Mouse (Mus musculus) kidney, postnatal 36 days (tissue): Measurements from ENCODE around the gene Gfpt1.

Experiments used
- DNase-seq, 2 experiments: peaks; one replicate each; pipeline ENCODE4 v3.0.0; 2021 to 2022; ENCODE audit warnings: mixed read lengths in 2 of 2

The Gfpt1 gene

GRCm38 (mm10) chr6:87101955-87102353 lies 59.3 kb downstream of the Gfpt1 start:
- DNase-seq, result no peak

DNA sequence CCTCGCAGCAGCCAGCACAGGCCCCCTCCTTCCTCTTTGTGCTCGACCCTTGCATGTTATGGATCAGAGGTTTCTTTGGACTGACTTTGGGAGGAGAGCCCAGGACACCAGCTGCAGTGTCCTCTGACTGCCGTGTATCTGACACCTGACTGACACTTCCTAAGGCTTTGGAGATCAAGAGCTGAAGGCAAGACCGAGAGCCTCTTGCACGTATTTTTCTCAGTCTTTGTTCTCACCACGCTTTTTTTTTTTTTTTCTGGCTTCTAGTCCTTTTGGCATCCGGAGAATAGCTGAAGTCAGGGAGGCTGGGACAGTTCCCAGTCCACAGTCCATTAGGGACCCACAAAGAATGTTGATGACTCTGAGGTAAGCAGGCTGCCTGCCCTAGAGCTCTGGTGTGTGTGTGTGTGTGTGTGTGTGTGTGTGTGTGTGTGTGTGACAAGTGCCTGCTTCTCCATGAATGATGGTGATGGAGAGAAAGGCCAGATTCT lies 59.8 kb downstream of the Gfpt1 start:
- peak; percentile 24 to 43 for DNase-seq

DNA sequence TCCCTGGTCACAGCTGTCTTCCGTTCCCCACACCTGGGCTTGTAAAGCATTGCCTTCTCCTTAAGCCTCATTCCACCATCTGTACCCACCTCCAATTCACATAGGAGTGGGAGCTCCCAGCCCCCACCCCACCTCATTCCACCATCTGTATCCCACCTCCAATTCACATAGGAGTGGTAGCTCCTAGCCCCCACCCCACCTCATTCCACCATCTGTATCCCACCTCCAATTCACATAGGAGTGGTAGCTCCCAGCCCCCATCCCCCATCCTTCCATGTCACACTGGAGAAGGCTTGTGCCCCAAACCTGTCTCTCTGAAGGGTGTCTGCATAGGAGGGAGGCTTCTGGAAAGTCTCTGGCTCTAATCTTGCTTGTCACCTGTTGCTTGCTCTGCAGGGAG lies 60.7 kb downstream of the Gfpt1 start:
- DNase-seq, result no peak

- DNase-seq, result no peak
Measured at GRCm38 (mm10) chr6:87104123-87104796, 61.6 kb downstream of the Gfpt1 start, which contains the start of gene D6Ertd527e. Gene D6Ertd527e, plus strand, starts transcription at chr6:87104746.

DNA sequence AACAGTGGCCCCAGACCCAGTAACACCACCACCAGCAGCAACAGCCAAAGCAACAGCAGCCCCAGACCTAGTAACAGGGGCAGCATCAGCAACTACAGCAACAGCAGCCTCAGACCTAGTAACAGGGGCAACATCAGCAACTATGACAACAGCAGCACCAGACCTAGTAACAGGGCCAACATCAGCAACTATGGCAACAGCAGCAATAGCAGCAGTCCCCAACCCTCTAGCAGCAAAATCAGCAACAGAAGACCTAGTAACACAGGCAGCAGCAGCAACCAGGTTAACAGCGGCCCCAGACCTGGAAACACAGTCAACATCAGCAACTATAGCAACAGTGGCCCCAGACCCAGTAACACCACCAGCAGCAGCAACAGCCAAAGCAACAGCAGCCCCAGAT lies 68.8 kb downstream of the Gfpt1 start:
- no peak for DNase-seq

- no peak for DNase-seq
Measured at GRCm38 (mm10) chr6:87112125-87112524, 69.5 kb downstream of the Gfpt1 start.

GRCm38 (mm10) chr6:87115981-87116380 lies 73.3 kb downstream of the Gfpt1 start:
- no peak for DNase-seq

GRCm38 (mm10) chr6:87116596-87116995 lies 74.0 kb downstream of the Gfpt1 start:
- DNase-seq, result no peak

DNA sequence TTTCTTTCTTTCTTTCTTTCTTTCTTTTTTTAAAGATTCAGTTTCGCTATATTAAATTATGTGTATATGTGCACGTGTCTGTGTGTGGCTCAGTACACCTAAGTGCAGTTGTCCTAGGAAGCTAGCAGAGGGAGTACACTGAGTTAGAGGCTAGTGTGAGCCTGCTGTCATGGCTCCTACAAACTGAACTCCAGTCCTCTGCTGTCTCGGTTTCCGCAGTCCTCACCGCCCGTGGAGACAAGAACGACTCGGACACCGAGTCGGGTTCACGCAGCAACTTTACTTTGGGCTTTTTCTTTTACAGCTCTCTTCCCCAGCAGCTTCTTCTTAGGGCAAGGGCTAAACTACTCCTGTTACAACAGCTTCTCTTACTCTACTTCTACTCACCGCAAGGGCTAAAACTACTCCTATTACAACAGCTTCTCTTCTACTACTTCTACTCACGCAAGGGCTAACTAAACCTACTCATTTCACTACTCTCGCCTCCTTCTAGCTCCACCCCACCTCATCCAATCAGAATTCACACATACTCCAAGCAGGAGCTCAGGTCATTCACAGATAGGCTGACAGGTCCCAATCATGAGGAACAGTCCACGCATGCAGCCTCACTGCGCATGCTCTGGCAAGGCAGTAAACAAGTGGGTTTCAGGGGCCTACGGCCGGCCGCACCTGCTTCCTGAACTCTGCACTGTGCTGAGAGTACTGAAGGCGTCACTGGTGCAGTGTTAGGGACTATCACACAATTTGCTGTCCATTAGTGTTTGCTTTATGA lies 76.6 kb downstream of the Gfpt1 start:
- no peak for DNase-seq

GRCm38 (mm10) chr6:87119975-87120374 lies 77.3 kb downstream of the Gfpt1 start:
- no peak for DNase-seq

DNA sequence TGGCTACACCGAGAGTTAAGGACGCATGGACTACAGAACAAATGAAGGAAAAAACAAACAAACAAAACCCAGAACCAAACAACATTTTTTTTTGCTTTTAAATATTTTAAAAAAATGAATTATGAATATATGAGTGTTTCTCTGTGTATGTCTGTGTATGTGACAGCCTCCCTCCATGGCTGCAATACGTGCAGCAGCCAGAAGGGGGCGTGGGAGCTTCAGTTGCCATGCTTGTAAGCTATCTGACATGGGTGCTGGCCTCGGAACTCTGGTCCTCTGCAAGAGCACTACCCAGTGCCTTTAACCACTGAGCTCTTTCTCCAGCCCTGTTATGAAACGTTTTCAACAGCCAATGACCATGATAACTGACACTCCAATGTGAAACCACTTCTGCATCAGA lies 78.0 kb downstream of the Gfpt1 start:
- no peak for DNase-seq

DNA sequence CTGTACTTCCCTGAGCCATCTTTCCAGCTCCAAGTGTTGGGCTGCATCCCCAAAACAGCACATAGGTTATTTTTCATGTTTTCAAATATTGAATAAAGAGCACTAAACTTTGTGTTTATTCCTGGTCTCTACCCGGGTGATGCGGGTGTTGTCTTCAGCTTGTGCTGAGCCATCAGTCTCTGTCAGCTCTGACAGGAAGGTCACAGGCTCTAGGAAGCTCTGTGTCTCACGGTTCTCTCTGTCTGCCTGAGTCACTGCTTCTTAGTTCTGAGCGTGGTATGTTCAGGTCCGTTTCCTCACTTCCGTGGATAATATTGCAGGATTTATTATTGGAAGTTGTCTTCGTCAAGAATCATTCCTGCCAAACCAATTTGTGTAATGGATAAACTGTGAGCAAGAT lies 79.3 kb downstream of the Gfpt1 start:
- DNase-seq, result no peak

DNA sequence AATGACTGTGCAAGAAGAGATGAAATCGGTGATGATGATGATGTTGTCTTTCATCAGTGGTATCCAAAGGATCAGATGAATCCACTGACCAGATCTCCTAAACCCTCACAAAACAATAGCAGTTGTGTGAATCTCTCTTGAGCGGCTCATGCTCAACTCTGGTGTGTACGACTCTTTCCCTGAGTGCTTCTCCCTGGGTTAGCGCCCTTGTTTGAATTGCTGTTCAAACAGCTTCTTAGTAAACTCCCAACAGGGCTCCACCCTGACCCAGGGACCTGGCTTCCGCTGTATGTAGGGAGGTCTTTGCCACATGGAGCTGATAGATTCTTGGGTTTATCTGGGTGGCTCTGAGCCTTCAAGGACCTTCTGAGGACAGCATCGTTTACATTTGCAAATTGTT lies 80.8 kb downstream of the Gfpt1 start:
- DNase-seq, result no peak

GRCm38 (mm10) chr6:87123973-87124372 lies 81.3 kb downstream of the Gfpt1 start:
- no peak for DNase-seq

DNA sequence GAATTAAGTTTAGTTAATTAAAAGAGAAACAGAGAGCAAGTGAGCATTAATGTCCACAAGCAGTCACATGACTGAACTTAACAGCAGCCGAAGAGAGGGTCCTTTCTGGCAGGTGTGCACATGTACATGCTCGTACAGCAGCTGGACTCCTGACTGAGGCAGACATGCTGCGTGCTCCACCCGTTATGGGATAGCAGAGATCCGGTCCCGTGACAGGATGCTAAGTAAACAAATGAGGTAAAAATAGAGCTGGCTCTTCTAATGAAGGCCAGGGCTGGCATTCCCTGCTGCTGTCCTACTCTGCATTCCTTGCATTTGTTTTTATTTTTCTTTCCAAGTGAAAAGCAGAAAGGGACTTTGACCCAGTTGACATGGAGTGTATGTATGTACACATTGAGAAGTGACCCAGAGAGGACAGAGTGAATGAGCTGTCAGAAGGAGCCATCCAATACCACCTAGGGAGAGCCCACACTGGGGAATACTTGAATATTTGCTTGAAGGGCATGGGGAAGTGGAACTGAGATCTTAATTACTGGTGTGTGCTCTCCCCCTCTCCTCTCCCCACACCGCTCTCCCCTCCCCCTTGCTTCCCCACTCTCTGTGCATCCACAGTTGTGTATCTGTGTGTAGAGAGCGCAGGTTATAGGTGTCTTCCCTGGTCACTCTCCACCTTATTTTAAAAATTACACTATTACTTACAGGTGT lies 84.6 kb downstream of the Gfpt1 start:
- no peak for DNase-seq

- no peak for DNase-seq
Measured at GRCm38 (mm10) chr6:87129861-87130260, 87.2 kb downstream of the Gfpt1 start.

DNA sequence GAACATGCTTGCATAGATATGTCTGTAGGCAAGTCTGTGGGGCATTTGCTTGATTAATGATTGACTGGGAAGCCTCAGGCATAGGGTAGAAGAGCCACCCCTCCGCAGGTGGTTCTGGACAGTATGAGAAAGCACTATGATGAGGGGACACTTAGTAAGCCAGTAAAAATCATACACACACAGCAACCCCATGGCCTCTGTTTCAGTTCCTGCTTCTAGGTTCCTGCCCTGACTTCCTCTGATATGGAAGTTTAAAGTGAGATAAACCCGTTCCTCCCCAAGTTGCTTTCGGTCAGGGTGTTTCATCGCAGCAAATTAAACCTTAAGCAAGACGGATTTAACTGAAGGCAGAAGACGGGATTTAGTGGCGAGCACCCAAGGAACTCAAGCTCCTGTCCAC lies 88.0 kb downstream of the Gfpt1 start:
- no peak for DNase-seq

DNA sequence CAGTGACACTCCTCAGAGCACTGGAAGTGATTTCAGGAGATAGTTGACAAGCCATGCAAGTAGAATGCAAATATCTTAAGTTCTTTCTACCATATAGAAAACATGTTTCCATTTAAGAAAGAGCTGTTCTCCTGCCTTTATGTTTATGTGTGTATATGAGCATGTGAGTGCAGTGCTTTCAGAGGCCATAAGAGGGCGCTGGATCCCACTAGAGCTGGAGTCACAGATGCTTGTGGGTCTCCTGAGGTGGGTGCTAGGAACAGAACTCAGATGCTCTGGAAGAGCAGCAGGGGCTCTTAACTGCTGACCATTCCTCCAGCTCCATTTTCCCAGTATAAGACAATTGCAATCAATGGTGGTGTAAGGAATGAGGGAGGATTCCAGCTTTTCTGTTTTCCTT lies 88.4 kb downstream of the Gfpt1 start:
- no peak for DNase-seq

- DNase-seq, result no peak
Measured at GRCm38 (mm10) chr6:87133520-87133919, 90.9 kb downstream of the Gfpt1 start.

GRCm38 (mm10) chr6:87133966-87134546 lies 91.4 kb downstream of the Gfpt1 start:
- no peak for DNase-seq

GRCm38 (mm10) chr6:87138479-87138878 lies 95.8 kb downstream of the Gfpt1 start:
- DNase-seq, result no peak

DNA sequence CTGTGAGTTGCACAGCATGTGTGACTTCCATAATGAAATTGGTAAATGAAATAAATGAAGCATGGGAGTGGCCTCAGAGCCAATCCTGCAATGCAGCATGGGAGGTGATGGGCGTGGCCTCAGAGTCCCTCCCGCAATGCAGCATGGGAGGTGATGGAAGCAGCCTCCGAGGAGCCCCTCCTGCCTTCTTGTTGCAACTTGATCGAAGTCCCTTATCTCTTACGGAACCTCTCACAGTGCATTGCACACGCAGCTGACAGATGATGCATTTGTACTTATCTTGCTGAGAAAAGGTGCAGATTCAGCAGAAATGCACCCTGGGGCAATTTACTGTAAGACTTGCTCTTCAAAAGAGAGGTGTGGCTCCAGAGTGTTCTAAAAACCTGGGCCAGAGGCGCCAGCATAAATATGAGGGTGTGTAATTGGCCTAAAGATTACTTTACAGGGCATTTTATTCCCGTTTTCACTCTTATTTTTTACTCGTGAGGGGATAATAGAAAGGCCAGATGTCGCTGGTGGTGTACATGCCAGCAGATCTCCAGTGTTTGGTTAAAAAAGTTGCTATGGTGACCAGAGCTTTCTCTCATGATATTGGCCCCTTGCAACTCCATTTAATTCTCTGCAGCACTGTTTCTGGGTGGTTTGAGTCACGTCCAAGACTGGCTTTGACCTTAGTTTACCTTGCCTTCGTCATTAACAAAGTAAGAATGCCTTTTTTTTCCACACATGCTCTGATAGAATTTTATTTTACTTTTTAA lies 97.3 kb downstream of the Gfpt1 start:
- no peak for DNase-seq
